In genomic region chr9:105251256-105251655, GRCm38 (mm10) we compare ENCODE assay signal across 27 mouse cellular contexts.
"Had no signal": no experiment of that assay in that cellular context is flagged by ENCODE, and none has a peak within 500 bp of the region (broad histone marks: within the 10 kb centered on the region; RNA-seq: fewer than 3 reads in every experiment).

No protein-coding gene starts in this region.

- H3K27me3 ChIP-seq: embryonic facial prominence, embryonic 12.5 days; embryonic facial prominence, embryonic 13.5 days; embryonic facial prominence, embryonic 15.5 days; forebrain, embryonic 12.5 days; forebrain, embryonic 13.5 days; forebrain, embryonic 15.5 days had no signal

- H3K27ac ChIP-seq: embryonic facial prominence, embryonic 10.5 days; embryonic facial prominence, embryonic 12.5 days; embryonic facial prominence, embryonic 13.5 days; embryonic facial prominence, embryonic 15.5 days; forebrain, embryonic 10.5 days; forebrain, embryonic 12.5 days; forebrain, embryonic 13.5 days; forebrain, embryonic 15.5 days; gastrocnemius, adult 2 months; heart, adult 2 months had no signal

- DNase-seq: cerebellum, adult 8-10 months; cerebellum, adult 9-10 months; cerebellum, adult 9-11 months; cerebellum, postnatal 10 days; cerebellum, postnatal 14 days; cerebellum, postnatal 25 days; cerebellum, postnatal 36 days; embryo, embryonic 11 days; forebrain, postnatal 0 days; gastrocnemius, adult 2 months; gastrocnemius, postnatal 10 days; gastrocnemius, postnatal 14 days; gastrocnemius, postnatal 25 days; gastrocnemius, postnatal 36 days; heart, adult 18-20 months; heart, adult 2 months had no signal

- H3K9ac ChIP-seq: embryonic facial prominence, embryonic 12.5 days; embryonic facial prominence, embryonic 13.5 days; embryonic facial prominence, embryonic 15.5 days; forebrain, embryonic 12.5 days; forebrain, embryonic 13.5 days; forebrain, embryonic 15.5 days; forebrain, postnatal 0 days had no signal

- H3K36me3 ChIP-seq: embryonic facial prominence, embryonic 10.5 days; embryonic facial prominence, embryonic 12.5 days; embryonic facial prominence, embryonic 13.5 days; embryonic facial prominence, embryonic 15.5 days; forebrain, embryonic 10.5 days; forebrain, embryonic 12.5 days; forebrain, embryonic 15.5 days had no signal

- H3K4me2 ChIP-seq: embryonic facial prominence, embryonic 12.5 days; embryonic facial prominence, embryonic 13.5 days; embryonic facial prominence, embryonic 15.5 days; forebrain, embryonic 12.5 days; forebrain, embryonic 13.5 days; forebrain, embryonic 15.5 days had no signal

- ATAC-seq: forebrain, embryonic 13.5 days; forebrain, embryonic 14.5 days; forebrain, embryonic 15.5 days; forebrain, embryonic 16.5 days; forebrain, postnatal 0 days had no signal

- H3K4me1 ChIP-seq: embryonic facial prominence, embryonic 10.5 days; embryonic facial prominence, embryonic 12.5 days; embryonic facial prominence, embryonic 13.5 days; embryonic facial prominence, embryonic 15.5 days; forebrain, embryonic 10.5 days; forebrain, embryonic 15.5 days had no signal

- H3K9me3 ChIP-seq: embryonic facial prominence, embryonic 13.5 days; embryonic facial prominence, embryonic 15.5 days; forebrain, embryonic 13.5 days; forebrain, embryonic 15.5 days had no signal

- H3K4me3 ChIP-seq: embryonic facial prominence, embryonic 10.5 days; embryonic facial prominence, embryonic 12.5 days; embryonic facial prominence, embryonic 13.5 days; embryonic facial prominence, embryonic 15.5 days; erythroblast, embryonic 14.5 days; forebrain, embryonic 10.5 days; forebrain, embryonic 12.5 days; forebrain, embryonic 13.5 days; forebrain, embryonic 15.5 days; gastrocnemius, adult 2 months; heart, adult 2 months had no signal
